Mouse (Mus musculus) heart, embryonic 16.5 days (tissue): Measurements from ENCODE around the gene Pnkd. TPM values are rescaled to one million over a fixed set of nuclear protein-coding genes. Genes with fewer than 3 reads are reported as not detected.
"Not testable (repeated sequence)": the region's sequence is repeated elsewhere in the genome, so short reads cannot be mapped to it uniquely, and the experiment has no call there.

Experiments
- ATAC-seq: fragments of 200-750 bp; cut with Nextera tagmentation; replicated peaks from 2 replicates; pipeline ENCODE4 v1.8.0; 2017; ENCODE audit warnings: moderate number of reproducible peaks; ENCODE audit not compliant: insufficient read depth, low FRiP score; ENCODE audit errors: extremely low read depth
- H3K27ac ChIP-seq: fragments of 300-500 bp; sonication (generic); 2 replicates; pipeline ENCODE4 v1.5.1; 2014; ENCODE audit warnings: mild to moderate bottlenecking, low read length, control low read depth, moderate library complexity
- H3K27me3 ChIP-seq: fragments of 300-500 bp; sonication (generic); 2 replicates; pipeline ENCODE4 v1.6.1; 2014; ENCODE audit warnings: low read length, mixed read lengths; ENCODE audit not compliant: control insufficient read depth, insufficient read depth
- H3K36me3 ChIP-seq: fragments of 300-500 bp; sonication (generic); 2 replicates; pipeline ENCODE4 v1.6.1; 2014; ENCODE audit not compliant: control insufficient read depth, insufficient read depth
- H3K4me1 ChIP-seq: fragments of 300-500 bp; sonication (generic); 2 replicates; pipeline ENCODE4 v1.6.1; 2014; ENCODE audit warnings: low read length, mixed read lengths; ENCODE audit not compliant: control insufficient read depth, insufficient read depth
- H3K4me2 ChIP-seq: fragments of 300-500 bp; sonication (generic); 2 replicates; pipeline ENCODE4 v1.6.1; 2014; ENCODE audit warnings: low read depth, mild to moderate bottlenecking, control low read depth, low read length
- H3K4me3 ChIP-seq: fragments of 300-500 bp; sonication (generic); 2 replicates; pipeline ENCODE4 v1.5.1; 2014; ENCODE audit warnings: mild to moderate bottlenecking, control low read depth, low read length
- H3K9ac ChIP-seq: fragments of 300-500 bp; sonication (generic); 2 replicates; pipeline ENCODE4 v1.6.1; 2014; ENCODE audit warnings: low read length, control low read depth
- H3K9me3 ChIP-seq: fragments of 300-500 bp; sonication (generic); replicated peaks from 2 replicates; pipeline ENCODE4 v1.6.1; 2016; ENCODE audit warnings: low read length; ENCODE audit not compliant: control insufficient read depth
- WGBS: fragments of 180-500 bp; shearing (Covaris S2); extraction: QIAGEN DNeasy Blood & Tissue Kit; methylation state at CpG from one replicate; pipeline ENCODE4 v1.1.7; 2014; 5-methylcytosine and 5-hydroxymethylcytosine counted together
- polyA plus RNA-seq: library from polyadenylated mRNA; unstranded; fragments of >200 nt; fragmentation: Nextera tagmentation; extraction: Ambion mirVana; gene quantifications from 2 replicates; pipeline ENCODE4 v1.2.1, GENCODE M21; 2015

Gene Pnkd
- polyA plus RNA-seq, 1 experiment from 2014 or later = 324 TPM

GRCm38 (mm10) chr1:74337241-74337771, 52.6 kb downstream of the Pnkd start:
- Histone ChIP-seq H3K27ac (peak overlapping the region; percentile 82), H3K9me3 (no peaks in the 10 kb centered on the region), H3K36me3 (no peaks in the 10 kb centered on the region)

GRCm38 (mm10) chr1:74338013-74338412, 53.3 kb downstream of the Pnkd start:
- WGBS = 70% methylated on average over 5 of the region's 5 CpGs
- Histone ChIP-seq H3K4me2 (no peak overlapping the region), H3K4me1 (peaks cover 35% of the 10 kb centered on the region), H3K27me3 (no peaks in the 10 kb centered on the region), H3K27ac (no peak overlapping the region), H3K36me3 (no peaks in the 10 kb centered on the region), H3K9ac (no peak overlapping the region), H3K9me3 (no peaks in the 10 kb centered on the region), H3K4me3 (no peak overlapping the region)
- no peak for ATAC-seq

More at GRCm38 (mm10) chr1:74337241-74337771, 52.6 kb downstream of the Pnkd start:
- peaks cover 34% of the 10 kb centered on the region for H3K4me1 ChIP-seq
- no peaks in the 10 kb centered on the region for H3K27me3 ChIP-seq
- H3K9ac ChIP-seq = peak overlapping the region; percentile 30; the same call in 1 of the 2 replicates
- no peak overlapping the region for H3K4me2 ChIP-seq
- H3K4me3 ChIP-seq = no peak overlapping the region
- WGBS = 65% methylated on average over 3 of the region's 3 CpGs
- ATAC-seq = no peak

DNA sequence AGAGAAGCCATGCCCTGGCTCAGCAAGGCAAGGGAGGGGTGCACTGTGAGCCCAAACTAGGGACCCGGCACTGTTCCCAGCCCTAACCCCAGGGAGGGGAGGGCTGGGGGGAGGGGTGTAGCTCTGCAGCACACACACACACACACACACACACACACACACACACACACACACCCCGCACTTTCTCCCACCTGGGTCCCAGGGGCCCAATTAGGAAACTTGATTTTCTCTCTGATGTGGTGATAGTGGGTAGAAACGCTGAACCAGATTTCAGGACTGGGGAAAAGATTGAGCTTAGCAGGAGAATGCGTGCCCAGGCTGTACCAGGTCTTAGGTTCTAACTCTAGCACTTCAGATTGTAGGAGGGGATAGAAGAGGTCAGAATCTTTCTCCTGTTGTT, 53.9 kb downstream of the Pnkd start:
- H3K27me3 ChIP-seq = no peaks in the 10 kb centered on the region
- H3K36me3 ChIP-seq = no peaks in the 10 kb centered on the region
- no peaks in the 10 kb centered on the region for H3K9me3 ChIP-seq
- 59% methylated on average over 4 of the region's 4 CpGs for WGBS
- H3K4me2 ChIP-seq = no peak overlapping the region
- H3K4me1 ChIP-seq = peaks cover 33% of the 10 kb centered on the region
- H3K9ac ChIP-seq = no peak overlapping the region
- ATAC-seq = no peak
- H3K4me3 ChIP-seq = no peak overlapping the region
- H3K27ac ChIP-seq = no peak overlapping the region

- WGBS = 87% methylated on average over 9 of the region's 9 CpGs
- H3K27me3 ChIP-seq = no peaks in the 10 kb centered on the region
- peaks cover 26% of the 10 kb centered on the region for H3K4me1 ChIP-seq
- no peak overlapping the region for H3K9ac ChIP-seq
- no peak overlapping the region for H3K4me3 ChIP-seq
- H3K27ac ChIP-seq = no peak overlapping the region
- no peaks in the 10 kb centered on the region for H3K9me3 ChIP-seq
- no peaks in the 10 kb centered on the region for H3K36me3 ChIP-seq
- no peak overlapping the region for H3K4me2 ChIP-seq
- no peak for ATAC-seq
These were observed 55.2 kb downstream of the Pnkd start for GRCm38 (mm10) chr1:74339917-74340316.

DNA sequence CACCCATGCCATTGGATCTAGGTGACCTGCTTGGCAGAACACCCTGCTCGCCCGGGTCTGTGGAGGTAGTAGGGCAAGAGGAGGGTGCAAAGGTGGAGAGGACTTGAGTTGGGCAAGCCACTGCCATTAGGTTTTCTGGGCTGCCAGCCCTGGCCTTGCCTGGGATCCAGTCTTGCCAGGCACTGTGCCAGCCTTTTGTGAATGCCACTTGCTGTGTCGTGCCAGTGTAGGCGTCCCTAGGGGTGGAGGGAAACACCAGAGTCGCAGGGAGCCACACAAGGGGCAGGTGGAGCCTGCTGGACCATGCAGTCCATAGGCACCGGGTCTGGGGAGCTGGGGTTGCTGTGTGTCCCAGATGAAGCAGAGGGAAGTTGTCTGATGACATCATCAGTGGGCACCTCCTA, 55.6 kb downstream of the Pnkd start:
- Histone ChIP-seq H3K27me3 (no peaks in the 10 kb centered on the region), H3K36me3 (no peaks in the 10 kb centered on the region), H3K27ac (no peak overlapping the region), H3K4me3 (no peak overlapping the region), H3K9me3 (no peaks in the 10 kb centered on the region), H3K4me1 (peaks cover 22% of the 10 kb centered on the region), H3K4me2 (no peak overlapping the region), H3K9ac (no peak overlapping the region)
- no peak for ATAC-seq
- WGBS = 86% methylated on average over 6 of the region's 6 CpGs

DNA sequence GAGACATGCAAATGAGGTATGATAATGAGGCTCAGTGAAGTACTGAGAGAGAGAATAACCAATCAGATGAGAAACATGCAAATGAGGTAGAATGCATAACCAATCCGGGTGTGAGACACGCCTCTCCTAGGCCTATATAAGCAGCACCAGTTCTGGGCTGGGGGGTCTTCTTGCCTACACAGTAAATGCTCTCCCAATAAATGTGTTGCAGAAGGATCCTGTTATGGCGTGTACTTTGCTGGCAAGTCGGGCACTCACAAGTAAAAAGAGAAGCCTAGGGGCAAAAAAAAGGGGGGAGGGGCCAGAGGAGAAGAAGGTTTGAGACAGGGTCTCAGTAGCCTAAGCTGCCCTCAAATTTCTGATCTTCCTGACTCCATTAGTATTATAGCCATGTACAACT, 56.3 kb downstream of the Pnkd start:
- not testable (repeated sequence) for H3K9me3 ChIP-seq, H3K9ac ChIP-seq, H3K4me2 ChIP-seq, H3K27ac ChIP-seq, H3K27me3 ChIP-seq, H3K36me3 ChIP-seq, H3K4me3 ChIP-seq, ATAC-seq
- H3K4me1 ChIP-seq = peaks cover 17% of the 10 kb centered on the region
- 90% methylated on average over 4 of the region's 4 CpGs for WGBS

GRCm38 (mm10) chr1:74341898-74342297, 57.2 kb downstream of the Pnkd start:
- Histone ChIP-seq H3K4me1 (peaks cover 14% of the 10 kb centered on the region), H3K27ac (no peak overlapping the region), H3K27me3 (no peaks in the 10 kb centered on the region), H3K9me3 (no peaks in the 10 kb centered on the region), H3K9ac (no peak overlapping the region), H3K4me3 (no peak overlapping the region), H3K4me2 (no peak overlapping the region), H3K36me3 (no peaks in the 10 kb centered on the region)
- WGBS = 69% methylated on average over 7 of the region's 7 CpGs
- no peak for ATAC-seq

DNA sequence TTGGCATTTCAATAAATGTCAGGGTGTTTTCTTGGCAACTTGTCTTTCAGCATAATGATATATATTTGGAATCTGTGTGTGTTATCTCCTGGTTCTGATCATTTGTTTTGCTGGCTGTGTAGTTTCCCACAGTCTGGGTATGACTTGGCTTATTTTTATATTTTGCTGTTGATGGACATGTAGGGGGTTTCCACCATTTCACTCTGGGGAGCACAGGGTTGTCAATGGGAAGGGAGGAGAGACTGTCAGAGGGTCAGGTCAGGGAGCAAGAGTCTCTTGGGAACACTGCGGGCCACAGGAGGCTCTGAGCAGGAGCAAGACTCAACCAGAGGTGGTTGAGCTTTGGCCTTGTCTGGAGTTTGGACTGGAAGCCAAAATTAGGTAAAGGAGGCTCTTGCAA, 57.6 kb downstream of the Pnkd start:
- H3K9me3 ChIP-seq = no peaks in the 10 kb centered on the region
- ATAC-seq = no peak
- no peaks in the 10 kb centered on the region for H3K36me3 ChIP-seq
- peaks cover 10% of the 10 kb centered on the region for H3K4me1 ChIP-seq
- H3K4me2 ChIP-seq = no peak overlapping the region
- no peak overlapping the region for H3K9ac ChIP-seq
- 90% methylated on average over 1 of the region's 1 CpGs for WGBS
- H3K27ac ChIP-seq = no peak overlapping the region
- H3K4me3 ChIP-seq = no peak overlapping the region
- H3K27me3 ChIP-seq = no peaks in the 10 kb centered on the region

- ATAC-seq = no peak
- WGBS = 77% methylated on average over 5 of the region's 5 CpGs
- Histone ChIP-seq H3K27me3 (no peaks in the 10 kb centered on the region), H3K4me3 (no peak overlapping the region), H3K9me3 (no peaks in the 10 kb centered on the region), H3K4me2 (no peak overlapping the region), H3K9ac (no peak overlapping the region), H3K36me3 (no peaks in the 10 kb centered on the region), H3K4me1 (peaks cover 5% of the 10 kb centered on the region; the same call in 1 of the 2 replicates), H3K27ac (no peak overlapping the region)
These were observed 58.4 kb downstream of the Pnkd start for GRCm38 (mm10) chr1:74343161-74343560.
